Mouse (Mus musculus) lung, embryonic 14.5 days (tissue): ENCODE measurements around the gene Pxt1. TPM values are rescaled to one million over a fixed set of nuclear protein-coding genes. Genes with fewer than 3 reads are reported as not detected.
A peak's percentile ranks its signal among the peaks of the same experiment; 100 is the strongest.

Experiments used
- ATAC-seq: fragments of 200-750 bp; cut with Nextera tagmentation; 2 replicates; pipeline ENCODE4 v1.8.0; 2017; ENCODE audit warnings: mild to moderate bottlenecking, moderate TSS enrichment, moderate library complexity; ENCODE audit not compliant: insufficient read depth
- DNase-seq: peaks from one replicate; pipeline ENCODE4 v3.0.0-alpha.2; 2015
- H3K27ac ChIP-seq: fragments of 300-500 bp; sonication (generic); 2 replicates; pipeline ENCODE4 v1.5.1; 2014; ENCODE audit warnings: low read depth, mild to moderate bottlenecking, moderate library complexity
- H3K27me3 ChIP-seq: fragments of 300-500 bp; sonication (generic); 2 replicates; pipeline ENCODE4 v1.6.1; 2014; ENCODE audit warnings: low read length, control low read depth; ENCODE audit not compliant: insufficient read depth
- H3K36me3 ChIP-seq: fragments of 300-500 bp; sonication (generic); 2 replicates; pipeline ENCODE4 v1.6.1; 2014; ENCODE audit warnings: control low read depth; ENCODE audit not compliant: insufficient read depth
- H3K4me1 ChIP-seq: fragments of 300-500 bp; sonication (generic); 2 replicates; pipeline ENCODE4 v1.6.1; 2014; ENCODE audit warnings: antibody characterized with exemption, control low read depth; ENCODE audit not compliant: insufficient read depth
- H3K4me2 ChIP-seq: fragments of 300-500 bp; sonication (generic); 2 replicates; pipeline ENCODE4 v1.6.1; 2014; ENCODE audit warnings: mild to moderate bottlenecking
- H3K4me3 ChIP-seq: fragments of 300-500 bp; sonication (generic); 2 replicates; pipeline ENCODE4 v1.5.1; 2014; ENCODE audit warnings: low read depth, low read length
- H3K9ac ChIP-seq: fragments of 300-500 bp; sonication (generic); 2 replicates; pipeline ENCODE4 v1.6.1; 2014
- H3K9me3 ChIP-seq: fragments of 300-500 bp; sonication (generic); 2 replicates; pipeline ENCODE4 v1.6.1; 2016; ENCODE audit warnings: low read depth, low read length, control low read depth
- CTCF ChIP-seq: IDR thresholded peaks from 2 replicates; pipeline ENCODE4 v1.5.1; 2016; ENCODE audit warnings: antibody characterized with exemption, low read depth
- WGBS: fragments of 180-500 bp; shearing (Covaris S2); extraction: QIAGEN DNeasy Blood & Tissue Kit; methylation state at CpG from one replicate; pipeline ENCODE4 v1.1.7; 2014; 5-methylcytosine and 5-hydroxymethylcytosine counted together
- polyA plus RNA-seq: library from polyadenylated mRNA; unstranded; fragments of >200 nt; fragmentation: Nextera tagmentation; extraction: Ambion mirVana; gene quantifications from 2 replicates; pipeline ENCODE4 v1.2.1, GENCODE M21; 2014

Gene Pxt1
- polyA plus RNA-seq, 1 experiment from 2014 or later: 0.82 TPM

- TF ChIP-seq CTCF: no peak
- no peak for DNase-seq
- H3K4me2 ChIP-seq: no peak overlapping the region
- no peaks in the 10 kb centered on the region for H3K9me3 ChIP-seq
- no peaks in the 10 kb centered on the region for H3K4me1 ChIP-seq
- H3K9ac ChIP-seq: no peak overlapping the region
- no peak for ATAC-seq
- WGBS: 54% methylated on average over 6 of the region's 6 CpGs
- no peak overlapping the region for H3K27ac ChIP-seq
- H3K36me3 ChIP-seq: no peaks in the 10 kb centered on the region
- peaks cover 9% of the 10 kb centered on the region; the same call in 1 of the 2 replicates for H3K27me3 ChIP-seq
- no peak overlapping the region for H3K4me3 ChIP-seq
Observed at GRCm38 (mm10) chr17:28913940-28914339, 29.7 kb downstream of the Pxt1 start.

- ATAC-seq: no peak
- WGBS: 41% methylated on average over 5 of the region's 5 CpGs
Observed at GRCm38 (mm10) chr17:28913200-28913599, 30.4 kb downstream of the Pxt1 start.

GRCm38 (mm10) chr17:28910139-28910538 is 33.5 kb downstream of the Pxt1 start:
- ATAC-seq (no peak), DNase-seq (no peak)
- TF ChIP-seq CTCF: peak; percentile 41; the same call in 1 of the 2 replicates
- Histone ChIP-seq H3K9me3 (no peaks in the 10 kb centered on the region), H3K4me2 (peak overlapping the region; percentile 53), H3K4me3 (no peak overlapping the region), H3K9ac (no peak overlapping the region), H3K4me1 (no peaks in the 10 kb centered on the region), H3K27ac (no peak overlapping the region), H3K36me3 (no peaks in the 10 kb centered on the region), H3K27me3 (peaks cover 11% of the 10 kb centered on the region; the same call in 1 of the 2 replicates)
- WGBS: 22% methylated on average over 7 of the region's 7 CpGs

More at GRCm38 (mm10) chr17:28913200-28913599, 30.4 kb downstream of the Pxt1 start:
- Histone ChIP-seq H3K9me3 (no peaks in the 10 kb centered on the region), H3K9ac (no peak overlapping the region), H3K27me3 (peaks cover 11% of the 10 kb centered on the region; the same call in 1 of the 2 replicates), H3K4me1 (no peaks in the 10 kb centered on the region), H3K27ac (no peak overlapping the region), H3K4me2 (no peak overlapping the region), H3K36me3 (no peaks in the 10 kb centered on the region), H3K4me3 (no peak overlapping the region)
- no peak for TF ChIP-seq CTCF
- peak; percentile 51 for DNase-seq

- peak; percentile 75 for DNase-seq
- H3K9me3 ChIP-seq: no peaks in the 10 kb centered on the region
- 0 out of 2 replicates have a peak overlapping the region, but pooled peaks have one; percentile 2 for H3K4me3 ChIP-seq
- no peak overlapping the region for H3K27ac ChIP-seq
- no peaks in the 10 kb centered on the region for H3K4me1 ChIP-seq
- peak overlapping the region; percentile 53 for H3K4me2 ChIP-seq
- peaks cover 11% of the 10 kb centered on the region; the same call in 1 of the 2 replicates for H3K27me3 ChIP-seq
- ATAC-seq: no peak
- 7% methylated on average over 29 of the region's 29 CpGs for WGBS
- H3K36me3 ChIP-seq: no peaks in the 10 kb centered on the region
- TF ChIP-seq CTCF: peak; percentile 69
- H3K9ac ChIP-seq: peak overlapping the region; percentile 13
Observed at GRCm38 (mm10) chr17:28909252-28909941, 34.2 kb downstream of the Pxt1 start.

- H3K4me1 ChIP-seq: no peaks in the 10 kb centered on the region
- no peaks in the 10 kb centered on the region for H3K36me3 ChIP-seq
- H3K27me3 ChIP-seq: peaks cover 11% of the 10 kb centered on the region; the same call in 1 of the 2 replicates
- H3K9ac ChIP-seq: no peak overlapping the region
- H3K4me3 ChIP-seq: no peak overlapping the region
- no peak overlapping the region for H3K27ac ChIP-seq
- H3K9me3 ChIP-seq: no peaks in the 10 kb centered on the region
- no peak overlapping the region for H3K4me2 ChIP-seq
- DNase-seq: no peak
- TF ChIP-seq CTCF: no peak
- no peak for ATAC-seq
- WGBS: 83% methylated on average over 7 of the region's 7 CpGs
Observed at GRCm38 (mm10) chr17:28907959-28908358, 35.7 kb downstream of the Pxt1 start.

GRCm38 (mm10) chr17:28905377-28905916 is 38.2 kb downstream of the Pxt1 start:
- Histone ChIP-seq H3K9me3 (no peaks in the 10 kb centered on the region), H3K27ac (no peak overlapping the region), H3K27me3 (peaks cover 11% of the 10 kb centered on the region; the same call in 1 of the 2 replicates), H3K4me1 (no peaks in the 10 kb centered on the region), H3K9ac (no peak overlapping the region), H3K4me2 (no peak overlapping the region), H3K4me3 (no peak overlapping the region), H3K36me3 (no peaks in the 10 kb centered on the region)
- ATAC-seq (no peak), DNase-seq (no peak)
- 69% methylated on average over 13 of the region's 13 CpGs for WGBS
- no peak for TF ChIP-seq CTCF
